Mouse (Mus musculus): Measurements from ENCODE around the gene Mocs1. TPM values are rescaled to one million over a fixed set of nuclear protein-coding genes. Genes with fewer than 3 reads are reported as not detected.
"Not testable (repeated sequence)": the region's sequence is repeated elsewhere in the genome, so short reads cannot be mapped to it uniquely, and the experiment has no call there.

Mocs1 gene
- total RNA-seq, 1 experiment from 2014 or later = 20.7 TPM

- ATAC-seq (ENCODE audit: extremely low read depth, insufficient number of reproducible peaks, low FRiP score, poor library complexity, severe bottlenecking) = no peak
Observed at GRCm38 (mm10) chr17:49429471-49430129, 1.4 kb downstream of the Mocs1 start.

GRCm38 (mm10) chr17:49430136-49430535 lies 2.0 kb downstream of the Mocs1 start:
- no peak for ATAC-seq (ENCODE audit: extremely low read depth, insufficient number of reproducible peaks, low FRiP score, poor library complexity, severe bottlenecking)

GRCm38 (mm10) chr17:49431176-49431575 lies 3.0 kb downstream of the Mocs1 start:
- no peak for ATAC-seq (ENCODE audit: extremely low read depth, insufficient number of reproducible peaks, low FRiP score, poor library complexity, severe bottlenecking)

DNA sequence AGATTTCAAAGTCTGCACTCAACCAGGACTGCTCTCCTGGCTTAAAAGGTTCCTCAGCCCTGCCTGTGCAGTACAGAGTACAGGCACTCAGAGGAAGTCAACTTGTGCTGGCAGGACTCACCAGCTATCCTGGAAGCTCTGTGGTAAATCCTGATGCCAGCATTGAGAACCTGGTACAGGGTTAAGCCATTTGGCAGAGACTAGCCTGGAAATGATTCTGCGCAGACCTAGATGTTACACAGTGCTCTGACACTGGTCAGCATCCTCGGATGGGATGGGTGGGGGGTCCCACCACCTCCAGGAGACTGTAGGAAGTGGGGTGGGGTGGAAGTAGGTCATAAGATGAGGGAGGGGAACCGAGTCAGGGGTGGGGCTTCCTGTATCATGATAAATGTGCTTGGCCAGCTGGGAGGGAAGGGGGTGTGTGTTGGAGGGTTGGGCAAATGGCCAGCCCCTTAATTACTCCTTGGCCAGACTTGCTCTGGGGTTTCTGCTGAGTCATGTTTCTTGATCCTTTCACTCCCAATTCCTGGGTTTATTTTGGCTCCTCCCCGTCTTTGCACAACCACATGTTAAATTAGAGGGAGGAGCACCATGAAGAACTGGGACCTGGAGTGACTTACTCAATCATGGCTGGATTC lies 4.0 kb downstream of the Mocs1 start:
- no peak for ATAC-seq (ENCODE audit: extremely low read depth, insufficient number of reproducible peaks, low FRiP score, poor library complexity, severe bottlenecking)

DNA sequence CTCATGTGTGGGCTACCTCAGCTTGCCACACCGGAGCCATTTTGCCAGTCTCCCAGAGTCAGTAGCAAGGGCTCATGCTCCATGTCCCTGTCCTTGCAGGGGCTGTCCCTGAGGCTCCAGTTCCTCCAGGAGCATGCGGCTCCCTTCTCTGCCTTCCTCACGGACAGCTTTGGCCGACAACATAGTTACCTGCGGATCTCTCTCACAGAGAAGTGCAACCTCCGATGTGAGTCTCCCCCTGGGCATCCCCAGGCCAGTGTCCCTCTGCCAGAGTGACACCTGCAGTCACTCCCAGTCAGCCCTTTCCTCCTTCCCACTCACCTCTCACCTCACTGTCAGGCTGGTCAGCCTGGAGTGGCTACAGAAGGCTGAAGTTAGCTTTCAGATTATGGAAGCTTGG lies 4.9 kb downstream of the Mocs1 start:
- ATAC-seq (ENCODE audit: extremely low read depth, insufficient number of reproducible peaks, low FRiP score, poor library complexity, severe bottlenecking) = no peak

- no peak for ATAC-seq (ENCODE audit: extremely low read depth, insufficient number of reproducible peaks, low FRiP score, poor library complexity, severe bottlenecking)
Observed at GRCm38 (mm10) chr17:49434236-49434635, 6.1 kb downstream of the Mocs1 start.

DNA sequence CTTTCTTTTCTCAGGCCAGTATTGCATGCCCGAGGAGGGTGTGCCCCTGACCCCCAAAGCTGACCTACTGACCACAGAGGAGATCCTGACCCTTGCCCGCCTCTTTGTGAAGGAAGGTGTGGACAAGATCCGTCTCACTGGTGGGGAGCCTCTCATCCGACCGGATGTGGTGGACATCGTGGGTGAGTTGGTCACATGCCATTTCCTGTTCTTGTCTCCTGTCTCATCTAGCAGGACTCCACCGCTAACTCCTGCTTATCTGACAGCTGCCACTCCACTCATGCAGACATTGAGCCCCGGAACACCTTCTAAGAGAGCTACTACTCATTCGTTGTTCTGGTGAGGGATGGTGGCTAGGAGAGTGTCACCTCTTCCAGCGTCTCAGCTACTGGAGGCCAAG lies 6.9 kb downstream of the Mocs1 start:
- no peak for ATAC-seq (ENCODE audit: extremely low read depth, insufficient number of reproducible peaks, low FRiP score, poor library complexity, severe bottlenecking)

- ATAC-seq (ENCODE audit: extremely low read depth, insufficient number of reproducible peaks, low FRiP score, poor library complexity, severe bottlenecking) = no peak
Observed at GRCm38 (mm10) chr17:49436631-49437030, 8.5 kb downstream of the Mocs1 start.

GRCm38 (mm10) chr17:49437306-49437705 lies 9.1 kb downstream of the Mocs1 start:
- not testable (repeated sequence) for ATAC-seq (ENCODE audit: extremely low read depth, insufficient number of reproducible peaks, low FRiP score, poor library complexity, severe bottlenecking)

DNA sequence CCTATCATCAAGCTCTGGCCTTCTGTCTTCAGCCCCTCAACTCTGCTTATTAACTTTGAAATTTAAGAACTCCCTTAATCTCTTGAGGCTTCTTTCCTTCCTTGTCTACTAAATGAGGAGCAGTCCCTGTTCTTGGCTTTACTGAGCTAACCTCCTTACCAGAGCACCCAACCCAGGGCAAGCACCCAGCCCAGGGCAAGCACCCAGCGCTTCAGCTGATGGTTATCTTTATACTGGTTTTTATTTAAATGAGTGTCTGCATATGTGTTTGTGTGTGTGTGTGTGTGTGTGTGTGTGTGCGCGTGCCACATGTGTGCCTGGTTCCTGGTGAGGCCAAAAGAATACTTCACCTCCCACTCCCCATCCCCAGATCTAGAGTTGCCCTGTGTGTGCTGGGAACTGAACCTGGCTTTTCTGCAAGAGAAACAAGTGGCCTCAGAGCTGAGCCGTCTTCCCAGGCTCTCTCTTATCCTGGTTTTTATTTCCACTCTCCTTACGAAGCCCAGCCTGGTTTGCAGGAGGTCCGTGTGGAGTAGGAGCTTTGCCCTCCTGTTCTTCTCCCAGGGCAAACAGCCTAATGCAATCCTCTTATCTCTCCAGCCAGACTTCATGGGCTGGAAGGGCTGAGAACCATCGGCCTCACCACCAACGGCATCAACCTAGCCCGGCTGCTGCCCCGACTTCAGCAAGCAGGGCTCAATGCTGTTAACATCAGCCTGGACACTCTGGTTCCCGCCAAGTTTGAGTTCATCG lies 10.8 kb downstream of the Mocs1 start:
- ATAC-seq (ENCODE audit: extremely low read depth, insufficient number of reproducible peaks, low FRiP score, poor library complexity, severe bottlenecking) = no peak

DNA sequence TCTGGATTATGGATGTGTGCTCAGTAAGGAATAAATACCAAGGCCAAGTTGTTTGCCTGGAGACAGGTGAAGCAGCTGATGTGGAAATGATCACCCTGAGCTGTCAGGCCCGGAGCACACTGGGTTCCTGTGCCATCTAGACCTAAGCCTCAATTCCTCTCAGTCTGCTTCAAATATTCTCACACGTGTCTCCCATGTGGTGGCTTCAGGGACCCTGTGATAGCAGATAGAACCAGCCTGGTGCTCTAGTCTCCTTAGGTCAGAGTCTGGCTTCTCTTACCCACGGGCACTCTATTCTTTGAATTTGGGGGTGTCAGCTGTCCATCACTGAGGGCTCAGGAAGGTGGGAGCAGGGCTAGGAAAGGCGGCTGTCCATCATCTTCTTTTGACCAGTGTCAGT lies 11.5 kb downstream of the Mocs1 start:
- ATAC-seq (ENCODE audit: extremely low read depth, insufficient number of reproducible peaks, low FRiP score, poor library complexity, severe bottlenecking) = no peak

GRCm38 (mm10) chr17:49440331-49441130 lies 12.4 kb downstream of the Mocs1 start:
- 0 out of 2 replicates have a peak, but pooled peaks have one; percentile 9 for ATAC-seq (ENCODE audit: extremely low read depth, insufficient number of reproducible peaks, low FRiP score, poor library complexity, severe bottlenecking)

DNA sequence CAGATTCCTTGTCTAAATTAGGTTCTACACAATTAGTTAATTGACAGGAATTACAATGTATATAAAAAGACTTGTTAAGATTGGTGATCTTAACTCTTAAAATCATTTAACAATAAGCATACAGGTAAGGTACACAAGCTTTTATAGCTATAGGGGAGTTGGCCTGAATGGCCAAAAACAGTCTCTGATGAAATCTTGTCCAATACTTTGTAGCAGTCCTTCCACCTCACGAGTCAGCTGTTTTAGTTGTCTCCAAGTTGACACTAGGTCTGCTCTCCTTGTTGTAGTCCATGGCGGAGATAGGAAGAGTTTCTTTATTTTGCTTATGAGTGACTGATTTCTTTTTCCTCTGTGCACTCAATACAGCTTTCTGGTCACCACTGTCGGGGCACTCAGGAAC lies 14.7 kb downstream of the Mocs1 start:
- ATAC-seq (ENCODE audit: extremely low read depth, insufficient number of reproducible peaks, low FRiP score, poor library complexity, severe bottlenecking) = not testable (repeated sequence)

DNA sequence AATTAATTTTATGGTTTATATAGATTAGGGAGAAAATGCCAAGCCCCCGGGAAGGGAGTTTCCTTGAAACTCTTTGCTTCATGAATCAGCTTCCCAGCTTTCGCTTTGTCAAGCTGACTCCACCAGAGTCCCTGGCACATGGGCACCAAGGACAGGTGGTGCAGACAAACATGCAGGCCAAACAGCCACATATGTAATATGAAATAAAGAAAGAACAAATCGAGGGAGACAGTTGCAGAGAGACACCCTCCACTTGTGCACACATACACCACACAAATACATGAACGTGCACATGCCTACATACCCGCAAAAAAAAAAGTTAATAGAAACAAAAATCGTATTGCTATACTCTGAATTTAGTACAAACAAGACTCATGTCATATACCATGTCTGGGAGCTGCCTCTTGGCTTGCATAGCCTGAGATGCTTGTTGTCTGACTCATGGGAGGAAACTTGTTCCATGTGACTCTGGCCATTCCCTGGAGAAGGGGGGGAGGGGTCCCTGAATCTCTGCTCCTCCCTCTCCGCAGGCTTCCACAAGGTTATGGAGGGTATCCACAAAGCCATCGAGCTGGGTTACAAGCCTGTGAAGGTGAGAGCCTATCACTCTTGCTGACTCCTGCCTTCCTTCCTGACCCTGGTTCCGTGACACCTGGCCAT lies 20.5 kb downstream of the Mocs1 start:
- ATAC-seq (ENCODE audit: extremely low read depth, insufficient number of reproducible peaks, low FRiP score, poor library complexity, severe bottlenecking) = no peak

DNA sequence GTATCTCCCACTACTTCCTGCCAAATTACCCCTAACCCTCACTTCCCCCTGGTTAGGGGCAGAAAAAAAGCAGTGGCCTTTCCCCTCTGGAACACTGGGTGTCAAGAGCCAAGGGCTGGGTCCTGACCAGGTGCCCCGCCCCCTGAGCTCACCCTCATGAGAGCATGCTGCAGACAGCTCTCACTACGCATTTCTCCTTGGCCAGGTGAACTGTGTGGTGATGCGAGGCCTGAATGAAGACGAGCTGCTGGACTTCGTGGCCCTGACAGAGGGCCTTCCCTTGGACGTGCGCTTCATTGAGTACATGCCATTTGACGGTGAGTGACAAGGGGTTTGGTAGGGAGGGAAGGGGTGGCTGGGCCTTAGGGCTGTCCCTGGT lies 21.1 kb downstream of the Mocs1 start:
- no peak for ATAC-seq (ENCODE audit: extremely low read depth, insufficient number of reproducible peaks, low FRiP score, poor library complexity, severe bottlenecking)

- ATAC-seq (ENCODE audit: extremely low read depth, insufficient number of reproducible peaks, low FRiP score, poor library complexity, severe bottlenecking) = no peak
Observed at GRCm38 (mm10) chr17:49450922-49451321, 22.8 kb downstream of the Mocs1 start.

- no peak for ATAC-seq (ENCODE audit: extremely low read depth, insufficient number of reproducible peaks, low FRiP score, poor library complexity, severe bottlenecking)
Observed at GRCm38 (mm10) chr17:49456334-49456733, 28.2 kb downstream of the Mocs1 start.

GRCm38 (mm10) chr17:49457833-49458232 lies 29.7 kb downstream of the Mocs1 start:
- ATAC-seq (ENCODE audit: extremely low read depth, insufficient number of reproducible peaks, low FRiP score, poor library complexity, severe bottlenecking) = no peak

DNA sequence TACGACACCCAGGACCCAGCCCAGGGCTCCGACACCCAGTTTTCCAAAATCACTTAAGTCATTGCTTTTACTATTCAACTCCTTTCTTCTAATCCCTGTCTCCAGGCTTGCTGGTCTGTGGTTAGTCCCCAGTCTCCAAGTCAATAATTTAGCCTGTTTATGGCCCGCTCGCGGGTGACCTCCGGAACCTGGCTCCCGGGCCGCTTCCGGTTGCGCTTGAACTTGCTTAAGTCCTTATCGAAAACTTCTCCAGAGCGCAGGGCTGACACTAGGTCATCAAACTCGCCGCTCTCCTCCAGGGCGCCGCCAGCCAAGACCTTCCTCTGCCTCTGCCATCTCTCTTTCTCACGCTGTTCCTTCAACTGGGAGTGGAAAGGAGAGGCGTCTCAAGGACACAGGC lies 30.2 kb downstream of the Mocs1 start:
- no peak for ATAC-seq (ENCODE audit: extremely low read depth, insufficient number of reproducible peaks, low FRiP score, poor library complexity, severe bottlenecking)
